Mouse (Mus musculus) kidney, embryonic 14.5 days (tissue): ENCODE data around the gene Plcd1. TPM values are rescaled to one million over a fixed set of nuclear protein-coding genes. Genes with fewer than 3 reads are reported as not detected.

Experiments
- ATAC-seq: fragments of 200-750 bp; cut with Nextera tagmentation; 2 replicates; pipeline ENCODE4 v1.8.0; 2017; ENCODE audit warnings: moderate number of reproducible peaks, mild to moderate bottlenecking, moderate TSS enrichment, moderate library complexity; ENCODE audit not compliant: low FRiP score, low TSS enrichment
- H3K27ac ChIP-seq: fragments of 300-500 bp; sonication (generic); 2 replicates; pipeline ENCODE4 v1.5.1; 2014; ENCODE audit warnings: low read depth, mild to moderate bottlenecking, low read length, moderate library complexity, mixed read lengths
- H3K27me3 ChIP-seq: fragments of 300-500 bp; sonication (generic); 2 replicates; pipeline ENCODE4 v1.6.1; 2014; ENCODE audit warnings: mild to moderate bottlenecking, low read length; ENCODE audit not compliant: control insufficient read depth, insufficient read depth
- H3K36me3 ChIP-seq: fragments of 300-500 bp; sonication (generic); 2 replicates; pipeline ENCODE4 v1.6.1; 2014; ENCODE audit warnings: low read length, mixed read lengths; ENCODE audit not compliant: control insufficient read depth, insufficient read depth
- H3K4me1 ChIP-seq: fragments of 300-500 bp; sonication (generic); 2 replicates; pipeline ENCODE4 v1.6.1; 2014; ENCODE audit warnings: low read length, mixed read lengths; ENCODE audit not compliant: control insufficient read depth, insufficient read depth
- H3K4me2 ChIP-seq: fragments of 300-500 bp; sonication (generic); replicated peaks from 2 replicates; pipeline ENCODE4 v1.6.1; 2014; ENCODE audit warnings: low read depth, mild to moderate bottlenecking, low read length
- H3K4me3 ChIP-seq: fragments of 300-500 bp; sonication (generic); 2 replicates; pipeline ENCODE4 v1.5.1; 2014; ENCODE audit warnings: mild to moderate bottlenecking, low read length
- H3K9ac ChIP-seq: fragments of 300-500 bp; sonication (generic); 2 replicates; pipeline ENCODE4 v1.6.1; 2014; ENCODE audit warnings: low read depth, mild to moderate bottlenecking, low read length, moderate library complexity
- H3K9me3 ChIP-seq: fragments of 300-500 bp; sonication (generic); 2 replicates; pipeline ENCODE4 v1.6.1; 2016; ENCODE audit warnings: low read length; ENCODE audit not compliant: control insufficient read depth
- WGBS: fragments of 180-500 bp; shearing (Covaris S2); extraction: QIAGEN DNeasy Blood & Tissue Kit; methylation state at CpG from one replicate; pipeline ENCODE4 v1.1.7; 2014; 5-methylcytosine and 5-hydroxymethylcytosine counted together
- polyA plus RNA-seq: library from polyadenylated mRNA; unstranded; fragments of >200 nt; fragmentation: Nextera tagmentation; extraction: Ambion mirVana; gene quantifications from 2 replicates; pipeline ENCODE4 v1.2.1, GENCODE M21; 2014

Plcd1 gene
- polyA plus RNA-seq, 1 experiment from 2014 or later: 18.7 TPM

DNA sequence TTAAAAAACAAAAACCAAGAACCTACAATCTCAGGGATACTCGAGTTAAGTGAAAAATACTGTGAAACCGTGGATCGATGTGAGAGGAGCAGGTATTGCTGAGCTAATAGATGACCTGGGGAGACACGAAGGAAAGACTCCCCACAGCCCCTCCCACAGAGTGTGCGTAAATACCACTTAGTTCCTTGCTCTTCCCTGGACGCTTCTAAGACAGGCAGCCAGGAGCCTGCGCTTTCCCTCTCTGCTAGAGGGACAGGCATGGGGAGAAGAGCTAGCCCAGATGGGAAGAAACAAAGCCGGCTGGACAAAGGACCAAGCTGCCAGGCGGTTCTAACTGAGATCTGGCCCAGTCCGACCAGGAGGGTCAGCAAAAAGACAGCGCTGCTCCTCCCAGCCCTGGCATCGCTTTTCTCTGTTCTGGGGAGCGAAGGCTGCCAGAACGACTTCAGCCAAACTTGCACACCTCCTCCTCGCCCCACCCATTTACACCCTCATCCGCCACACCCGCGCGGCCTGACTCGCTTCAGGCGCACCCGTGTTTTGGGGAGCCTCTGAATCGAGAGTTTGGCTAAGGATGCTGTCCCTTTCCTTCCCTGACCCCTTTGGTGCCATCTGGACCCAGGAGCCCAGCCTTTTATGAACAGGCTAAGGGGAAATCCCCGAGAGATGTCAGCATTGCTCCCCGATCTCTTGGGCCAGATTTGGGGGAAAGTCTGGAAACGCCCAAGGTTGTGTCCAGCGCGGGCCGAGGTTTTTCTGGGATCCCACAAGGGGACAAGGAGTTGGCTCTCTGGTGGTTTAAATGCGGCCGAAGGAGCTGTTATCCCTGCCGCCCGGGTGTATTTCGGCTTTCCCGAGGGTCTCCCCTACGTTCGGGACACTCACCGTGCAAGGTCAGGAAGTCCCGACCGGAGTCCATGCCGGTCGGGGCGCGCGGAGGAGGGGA, 556 bp downstream of the Plcd1 start:
- Histone ChIP-seq H3K9me3 (no peaks in the 10 kb centered on the region), H3K27me3 (peaks cover 4% of the 10 kb centered on the region; the same call in 1 of the 2 replicates), H3K27ac (no peak overlapping the region), H3K4me3 (peak overlapping the region; percentile 53), H3K4me2 (peak overlapping the region; percentile 80), H3K9ac (peak overlapping the region; percentile 46), H3K4me1 (peaks cover 15% of the 10 kb centered on the region), H3K36me3 (no peaks in the 10 kb centered on the region)
- ATAC-seq: no peak
- WGBS: 3% methylated on average over 45 of the region's 45 CpGs

- Histone ChIP-seq H3K36me3 (no peaks in the 10 kb centered on the region), H3K4me3 (no peak overlapping the region), H3K9me3 (no peaks in the 10 kb centered on the region), H3K27ac (no peak overlapping the region), H3K27me3 (peaks cover 4% of the 10 kb centered on the region; the same call in 1 of the 2 replicates), H3K9ac (no peak overlapping the region), H3K4me1 (peaks cover 20% of the 10 kb centered on the region), H3K4me2 (peak overlapping the region; percentile 80)
- 57% methylated on average over 12 of the region's 12 CpGs for WGBS
- ATAC-seq: no peak
Measured at GRCm38 (mm10) chr9:119091581-119092310, 1.6 kb downstream of the Plcd1 start.

GRCm38 (mm10) chr9:119090462-119090861, 2.8 kb downstream of the Plcd1 start:
- H3K4me2 ChIP-seq: no peak overlapping the region
- H3K9me3 ChIP-seq: no peaks in the 10 kb centered on the region
- H3K27me3 ChIP-seq: peaks cover 4% of the 10 kb centered on the region; the same call in 1 of the 2 replicates
- no peaks in the 10 kb centered on the region for H3K36me3 ChIP-seq
- H3K4me3 ChIP-seq: no peak overlapping the region
- H3K9ac ChIP-seq: no peak overlapping the region
- peaks cover 20% of the 10 kb centered on the region for H3K4me1 ChIP-seq
- ATAC-seq: no peak
- no peak overlapping the region for H3K27ac ChIP-seq
- WGBS: 96% methylated on average over 5 of the region's 5 CpGs

DNA sequence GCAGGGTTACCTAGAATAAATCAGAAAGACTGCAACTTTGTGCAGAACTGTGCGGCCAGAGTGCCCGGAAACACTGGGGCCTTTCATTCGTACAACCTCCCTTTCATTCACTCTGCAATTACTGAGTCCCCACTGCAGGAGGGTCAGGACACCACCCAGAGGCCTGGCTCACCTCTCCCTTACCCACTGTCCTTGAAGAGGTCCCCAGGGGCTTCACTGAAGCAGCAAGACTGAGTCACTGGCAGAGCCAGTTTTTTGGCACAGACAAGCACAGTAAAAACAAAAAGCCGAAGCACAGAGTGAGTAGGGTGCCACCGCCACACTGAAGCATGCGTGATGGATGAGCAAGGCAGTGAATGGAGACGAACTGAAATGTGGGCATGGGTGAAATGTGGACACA, 3.9 kb downstream of the Plcd1 start:
- no peak for ATAC-seq
- H3K4me1 ChIP-seq: peaks cover 26% of the 10 kb centered on the region

GRCm38 (mm10) chr9:119088148-119088801, 5.0 kb downstream of the Plcd1 start:
- WGBS: under 1% methylated on average over 24 of the region's 24 CpGs
- peak overlapping the region; percentile 43 for H3K4me3 ChIP-seq
- peaks cover 4% of the 10 kb centered on the region; the same call in 1 of the 2 replicates for H3K27me3 ChIP-seq
- H3K4me1 ChIP-seq: peaks cover 26% of the 10 kb centered on the region
- no peaks in the 10 kb centered on the region for H3K36me3 ChIP-seq
- H3K27ac ChIP-seq: peak overlapping the region; percentile 76
- ATAC-seq: peak; percentile 86
- 0 out of 2 replicates have a peak overlapping the region, but pooled peaks have one; percentile 25 for H3K9ac ChIP-seq
- peak overlapping the region; percentile 55 for H3K4me2 ChIP-seq
- no peaks in the 10 kb centered on the region for H3K9me3 ChIP-seq

More for the DNA sequence above, 3.9 kb downstream of the Plcd1 start:
- WGBS: 69% methylated on average over 7 of the region's 7 CpGs
- H3K27me3 ChIP-seq: peaks cover 4% of the 10 kb centered on the region; the same call in 1 of the 2 replicates
- H3K4me3 ChIP-seq: no peak overlapping the region
- H3K27ac ChIP-seq: no peak overlapping the region
- H3K36me3 ChIP-seq: no peaks in the 10 kb centered on the region
- no peaks in the 10 kb centered on the region for H3K9me3 ChIP-seq
- H3K9ac ChIP-seq: no peak overlapping the region
- no peak overlapping the region for H3K4me2 ChIP-seq

GRCm38 (mm10) chr9:119087309-119087708, 6.0 kb downstream of the Plcd1 start:
- H3K27ac ChIP-seq: no peak overlapping the region
- peaks cover 4% of the 10 kb centered on the region; the same call in 1 of the 2 replicates for H3K27me3 ChIP-seq
- H3K4me3 ChIP-seq: no peak overlapping the region
- H3K36me3 ChIP-seq: no peaks in the 10 kb centered on the region
- no peak for ATAC-seq
- H3K4me1 ChIP-seq: peaks cover 27% of the 10 kb centered on the region
- 82% methylated on average over 5 of the region's 5 CpGs for WGBS
- no peak overlapping the region for H3K9ac ChIP-seq
- H3K4me2 ChIP-seq: peak overlapping the region; percentile 55; the same call in 1 of the 2 replicates
- no peaks in the 10 kb centered on the region for H3K9me3 ChIP-seq

DNA sequence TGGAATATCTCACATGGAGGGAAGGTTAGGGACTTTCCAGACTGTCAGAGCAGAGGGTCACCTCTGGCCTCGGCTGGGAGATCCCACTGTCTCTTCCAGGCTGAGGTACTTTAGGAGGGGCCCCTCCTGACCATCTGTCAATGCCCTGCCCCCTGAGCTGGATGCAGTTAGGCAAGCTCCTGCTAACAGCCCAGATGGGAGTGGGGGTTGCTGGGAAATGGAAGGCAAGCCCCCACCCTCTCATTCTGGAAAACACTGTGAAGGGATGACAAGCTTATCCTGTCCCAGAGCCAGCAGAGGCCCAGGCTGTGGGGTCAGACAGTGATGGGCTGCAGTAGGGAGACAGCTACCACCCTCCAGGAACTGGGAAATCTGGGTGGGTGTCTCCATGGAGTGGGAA, 6.9 kb downstream of the Plcd1 start:
- no peak overlapping the region for H3K27ac ChIP-seq
- ATAC-seq: no peak
- no peak overlapping the region for H3K4me2 ChIP-seq
- no peaks in the 10 kb centered on the region for H3K9me3 ChIP-seq
- peaks cover under 1% of the 10 kb centered on the region; the same call in 1 of the 2 replicates for H3K27me3 ChIP-seq
- H3K4me3 ChIP-seq: no peak overlapping the region
- H3K9ac ChIP-seq: no peak overlapping the region
- no peaks in the 10 kb centered on the region for H3K36me3 ChIP-seq
- peaks cover 24% of the 10 kb centered on the region for H3K4me1 ChIP-seq
- WGBS: 8% methylated on average over 1 of the region's 1 CpGs

DNA sequence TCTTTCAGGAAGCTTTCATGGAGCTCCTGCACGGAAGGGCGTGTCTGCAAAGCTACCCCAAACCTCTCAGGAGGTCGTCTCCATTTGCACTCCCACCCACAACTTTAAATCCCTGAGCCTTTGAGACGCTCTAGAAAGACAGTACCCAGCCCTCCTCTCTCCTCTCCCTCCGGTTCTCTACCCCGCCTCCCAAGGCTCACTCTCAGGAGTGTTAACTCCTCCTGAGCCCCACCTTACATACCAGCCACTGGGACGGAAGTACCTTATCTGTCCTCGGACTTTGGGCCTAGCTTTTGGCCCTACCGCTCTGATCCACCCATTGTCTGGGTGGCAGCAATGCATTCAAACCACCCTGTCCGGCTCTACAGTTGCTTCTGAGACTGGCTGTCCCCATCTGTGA, 9.3 kb downstream of the Plcd1 start:
- no peaks in the 10 kb centered on the region for H3K36me3 ChIP-seq
- H3K9me3 ChIP-seq: no peaks in the 10 kb centered on the region
- H3K4me2 ChIP-seq: no peak overlapping the region
- no peak overlapping the region for H3K4me3 ChIP-seq
- ATAC-seq: no peak
- 77% methylated on average over 10 of the region's 10 CpGs for WGBS
- H3K27me3 ChIP-seq: no peaks in the 10 kb centered on the region
- peaks cover 21% of the 10 kb centered on the region for H3K4me1 ChIP-seq
- no peak overlapping the region for H3K9ac ChIP-seq
- H3K27ac ChIP-seq: no peak overlapping the region
